Comparison of ENCODE assay signal across 25 mouse cellular contexts in the genomic region with DNA sequence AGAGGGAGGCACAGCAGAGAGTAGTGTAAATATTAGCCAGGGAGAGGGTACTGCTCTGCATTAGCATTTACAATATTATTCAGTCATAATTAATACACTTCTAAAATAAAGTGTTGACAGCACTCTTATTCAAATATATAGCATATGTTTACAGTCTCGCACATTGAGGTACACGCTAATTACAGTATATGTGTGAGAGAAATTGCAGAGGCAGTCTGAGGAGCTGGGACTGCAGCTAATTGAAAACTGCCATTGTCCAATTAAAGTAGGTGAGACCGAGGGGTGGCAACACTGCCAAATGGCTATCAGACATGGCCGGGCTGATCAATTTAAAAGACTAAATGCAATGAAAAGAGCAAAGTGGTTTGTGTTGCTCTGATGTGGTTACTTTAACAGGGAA.
"Had no signal": no experiment of that assay in that cellular context is flagged by ENCODE, and none has a peak within 500 bp of the region (broad histone marks: within the 10 kb centered on the region; RNA-seq: fewer than 3 reads in every experiment).

No protein-coding gene starts in this region.

- H3K36me3 ChIP-seq: heart, embryonic 10.5 days; heart, embryonic 12.5 days; hindbrain, embryonic 13.5 days; hindbrain, embryonic 15.5 days; limb, embryonic 10.5 days; limb, embryonic 12.5 days; liver, embryonic 13.5 days; liver, embryonic 15.5 days had no signal

- H3K4me2 ChIP-seq: heart, embryonic 12.5 days; hindbrain, embryonic 13.5 days; hindbrain, embryonic 15.5 days; limb, embryonic 12.5 days; liver, embryonic 11.5 days; liver, embryonic 13.5 days; liver, embryonic 15.5 days had no signal

- H3K27ac ChIP-seq: gastrocnemius, adult 2 months; heart, embryonic 10.5 days; hindbrain, embryonic 13.5 days; hindbrain, embryonic 15.5 days; hindbrain, postnatal 0 days; layer of hippocampus, adult 2 months; left cerebral cortex, adult 2 months; limb, embryonic 10.5 days; limb, embryonic 12.5 days; liver, embryonic 13.5 days; liver, embryonic 15.5 days had no signal

- DNase-seq: gastrocnemius, adult 2 months; gastrocnemius, postnatal 10 days; gastrocnemius, postnatal 25 days; heart, adult 18-20 months; heart, postnatal 10 days; heart, postnatal 36 days; kidney, adult 18-20 months; kidney, adult 8-10 months; kidney, postnatal 10 days; kidney, postnatal 25 days; kidney, postnatal 4 days; liver; liver, embryonic 13.5 days had no signal

- H3K27me3 ChIP-seq: heart, embryonic 12.5 days; hindbrain, embryonic 13.5 days; hindbrain, embryonic 15.5 days; limb, embryonic 12.5 days; liver, embryonic 13.5 days; liver, embryonic 15.5 days had no signal

- H3K4me3 ChIP-seq: gastrocnemius, adult 2 months; heart, embryonic 10.5 days; heart, embryonic 12.5 days; hindbrain, embryonic 13.5 days; hindbrain, embryonic 15.5 days; layer of hippocampus, adult 2 months; left cerebral cortex, adult 2 months; limb, embryonic 10.5 days; limb, embryonic 12.5 days; liver, embryonic 13.5 days; liver, embryonic 15.5 days had no signal

- H3K9ac ChIP-seq: heart, embryonic 12.5 days; hindbrain, embryonic 13.5 days; hindbrain, embryonic 15.5 days; limb, embryonic 12.5 days; liver, embryonic 13.5 days; liver, embryonic 15.5 days had no signal

- ATAC-seq: hindbrain, postnatal 0 days; intestine, postnatal 0 days had no signal

- H3K9me3 ChIP-seq: heart, embryonic 10.5 days; heart, embryonic 12.5 days; hindbrain, embryonic 13.5 days; hindbrain, embryonic 15.5 days; limb, embryonic 10.5 days; limb, embryonic 12.5 days; liver, embryonic 13.5 days; liver, embryonic 15.5 days had no signal

- H3K4me1 ChIP-seq: heart, embryonic 10.5 days; heart, embryonic 12.5 days; hindbrain, embryonic 13.5 days; hindbrain, embryonic 15.5 days; limb, embryonic 10.5 days; limb, embryonic 12.5 days; liver, embryonic 13.5 days; liver, embryonic 15.5 days had no signal
